Mouse (Mus musculus) mature B cell (primary cell): ENCODE measurements around the gene Nupr1l.
"Not testable (repeated sequence)": the region's sequence is repeated elsewhere in the genome, so short reads cannot be mapped to it uniquely, and the experiment has no call there.

Experiments used
- in situ Hi-C: fragments of 300-500 bp; cut with MboI; formaldehyde crosslinking; loops from 2 replicates; pipeline ENCODE4 v1.14.3; 2019

Nupr1l gene

DNA sequence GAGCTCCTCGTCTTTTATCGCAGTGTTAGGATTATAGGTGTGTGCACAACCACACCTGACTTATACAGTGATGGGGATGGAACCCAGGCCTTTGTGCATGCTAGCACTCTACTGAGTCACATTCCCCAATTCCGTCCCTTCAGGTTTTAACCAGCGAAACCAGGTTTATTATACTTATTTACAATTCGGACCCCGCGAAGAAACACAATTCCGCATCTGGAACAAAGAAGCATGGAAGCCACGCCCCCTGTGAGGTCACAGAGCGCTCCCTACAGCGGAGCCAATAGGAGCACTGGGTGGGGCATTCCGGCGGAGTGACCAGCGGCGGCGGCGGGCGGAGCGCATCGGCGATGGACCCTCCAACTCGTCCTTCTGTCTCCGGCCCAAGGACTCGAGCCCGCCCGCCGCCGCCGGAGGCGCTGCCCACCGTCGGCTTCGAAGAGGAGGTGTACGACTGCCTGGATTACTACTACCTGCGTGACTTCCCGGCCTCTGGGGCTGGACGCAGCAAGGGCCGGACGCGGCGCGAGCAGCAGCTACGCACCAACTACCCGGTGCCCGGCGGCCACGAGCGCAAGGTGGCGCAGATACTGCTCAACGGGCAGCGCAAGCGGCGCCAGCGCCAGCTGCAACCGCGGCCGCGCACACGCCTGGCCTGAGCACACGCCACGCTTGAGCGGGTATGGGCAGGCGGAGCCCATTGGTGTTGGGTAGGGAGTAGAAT, at the start of gene Nupr1l:
Nupr1l (plus strand) TSS at position 299 of the 724 bp plus-strand sequence.
- in situ Hi-C loops, result no loop called here

DNA sequence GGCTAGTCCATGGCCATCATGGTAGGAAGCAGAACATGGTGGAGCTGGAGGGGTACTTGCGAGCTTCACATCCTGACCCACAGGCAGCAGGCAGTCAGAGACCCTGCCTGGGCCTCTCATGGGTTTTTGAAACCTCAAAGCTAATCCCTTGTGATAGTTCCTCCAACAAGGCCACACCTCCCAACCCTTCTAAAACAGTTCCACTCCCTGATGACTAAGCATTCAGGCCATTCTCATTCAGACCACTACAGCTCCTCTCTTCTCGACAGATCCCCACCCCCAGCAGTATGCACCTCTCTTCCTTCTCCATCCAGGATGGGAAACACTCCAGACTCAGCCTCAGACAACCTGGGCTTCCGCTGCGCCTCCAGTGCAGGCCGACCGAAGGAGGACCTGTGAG, 46.0 kb upstream of the Nupr1l start:
- in situ Hi-C loops, result no loop called here

DNA sequence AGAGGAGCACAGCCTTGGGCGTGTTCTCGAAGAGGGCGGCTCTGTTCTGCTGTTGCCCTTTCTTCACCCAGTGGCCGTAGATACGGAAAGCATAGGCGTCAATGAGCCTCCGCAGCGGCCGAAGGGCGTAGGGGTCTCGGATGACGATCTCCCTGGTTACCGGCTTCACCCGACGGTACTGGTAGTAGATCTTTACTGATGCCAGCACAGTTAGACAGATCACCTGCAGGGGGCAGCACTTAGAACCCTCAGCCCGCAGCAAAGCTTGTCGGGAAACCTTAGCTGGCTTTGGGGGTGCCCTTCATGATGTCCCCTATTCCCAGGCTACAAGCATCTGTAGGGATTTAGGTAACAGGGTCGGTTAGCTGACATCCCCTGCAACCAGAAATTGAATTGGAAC, 43.9 kb upstream of the Nupr1l start:
- in situ Hi-C loops, result no loop called here

- in situ Hi-C loops, result no loop called here
These were observed 42.5 kb upstream of the Nupr1l start for GRCm38 (mm10) chr5:129865841-129866240.

GRCm38 (mm10) chr5:129869238-129869995, 38.9 kb upstream of the Nupr1l start:
- in situ Hi-C loops, result no loop called here

DNA sequence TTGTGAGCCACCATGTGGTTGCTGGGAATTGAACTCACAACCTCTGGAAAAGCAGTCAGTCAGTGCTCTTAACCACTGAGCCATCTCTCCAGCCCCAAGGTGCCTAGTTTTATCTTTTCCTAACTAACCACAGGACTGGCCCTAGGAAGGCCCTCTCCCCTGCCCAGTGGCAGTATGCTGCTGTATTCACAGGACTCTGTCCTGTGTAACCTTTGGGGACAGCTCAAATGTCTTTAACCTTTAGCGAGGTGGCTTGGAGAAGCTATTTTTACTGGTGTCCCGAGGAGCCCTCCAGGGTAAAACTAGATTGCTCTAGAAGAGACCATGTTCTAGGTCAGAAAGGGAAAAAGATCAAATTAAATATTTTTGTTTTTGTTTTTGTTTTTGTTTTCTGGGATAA, 37.1 kb upstream of the Nupr1l start:
- in situ Hi-C loops, result no loop called here

DNA sequence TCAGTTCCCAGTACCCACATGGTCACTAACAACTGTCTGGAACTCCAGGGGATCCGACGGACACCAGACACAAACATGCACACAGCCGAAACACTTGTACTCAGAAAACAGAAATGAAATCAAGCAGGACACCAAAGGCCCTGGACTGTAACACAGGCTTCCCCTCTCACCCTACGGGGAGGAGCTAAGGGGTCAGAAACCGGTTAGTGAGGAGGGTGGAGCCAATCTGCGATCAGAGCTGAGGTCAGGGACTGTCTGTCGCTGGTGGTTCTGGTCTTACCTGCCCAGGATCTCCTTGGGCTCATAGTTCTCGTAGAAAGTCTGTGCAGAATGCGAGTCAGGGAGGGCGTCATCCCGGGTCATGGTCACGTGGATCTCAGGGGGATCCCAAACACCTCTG, 34.4 kb upstream of the Nupr1l start:
- in situ Hi-C loops, result no loop called here

GRCm38 (mm10) chr5:129875098-129875497, 33.2 kb upstream of the Nupr1l start:
- in situ Hi-C loops, result no loop called here

- in situ Hi-C loops, result no loop called here
These were observed 30.4 kb upstream of the Nupr1l start for GRCm38 (mm10) chr5:129877731-129878455.

GRCm38 (mm10) chr5:129878946-129879345, 29.4 kb upstream of the Nupr1l start:
- in situ Hi-C loops, result no loop called here

GRCm38 (mm10) chr5:129879888-129880287, 28.5 kb upstream of the Nupr1l start:
- in situ Hi-C loops, result no loop called here

DNA sequence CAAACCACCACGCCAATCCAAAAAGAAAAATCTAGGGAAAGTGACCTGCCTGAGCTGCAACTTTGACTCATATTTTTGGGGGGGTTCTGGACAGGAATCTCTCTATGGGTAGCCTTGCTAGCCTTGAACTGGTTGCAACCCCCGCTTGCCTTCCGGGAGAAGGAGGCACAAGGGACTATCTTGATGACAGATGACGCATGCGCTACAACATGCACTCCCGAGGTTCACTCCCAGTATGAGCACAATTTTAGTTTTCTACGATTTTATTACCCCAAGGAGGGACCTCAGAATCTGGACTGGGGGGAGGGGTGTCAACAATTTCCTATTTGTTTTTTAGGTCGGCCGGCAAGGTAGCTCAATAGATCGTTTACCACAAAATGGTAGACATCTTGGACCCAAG, 22.1 kb upstream of the Nupr1l start:
- in situ Hi-C loops, result no loop called here

DNA sequence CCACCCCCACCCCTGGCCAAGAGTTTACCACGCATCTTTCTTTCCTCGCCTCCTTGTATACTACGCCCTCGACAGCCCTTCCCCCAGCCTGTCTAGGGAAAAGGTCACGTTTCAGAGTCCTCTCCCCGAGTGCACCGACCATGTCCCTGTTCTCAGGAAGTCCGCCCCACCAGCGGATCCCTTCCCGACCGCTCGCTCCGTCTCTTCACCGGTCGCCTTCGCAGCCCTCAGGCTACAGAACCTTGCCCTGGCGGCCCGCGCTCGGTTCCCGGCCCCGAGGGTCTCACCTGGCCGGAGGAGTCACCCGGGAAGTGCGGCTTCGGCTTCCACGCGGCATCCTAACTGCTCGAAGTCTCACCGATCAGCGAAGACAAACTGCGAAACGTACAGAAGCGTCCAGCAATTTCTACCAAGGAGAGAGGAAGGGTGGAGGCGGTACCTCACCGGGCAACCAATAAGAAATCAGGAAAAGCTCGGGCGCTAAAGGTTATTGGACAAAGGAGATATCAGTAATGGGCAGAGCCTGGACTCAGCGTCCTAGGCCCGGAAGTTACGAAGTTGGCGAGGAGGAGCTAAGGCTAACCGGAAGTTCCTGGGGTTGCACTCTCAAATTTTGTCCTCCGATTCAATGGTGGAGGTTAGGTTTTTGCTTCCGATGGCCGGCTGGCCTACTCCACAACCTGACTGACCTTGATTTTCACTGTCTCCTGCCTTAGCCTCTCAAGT, 21.3 kb upstream of the Nupr1l start, which contains the start of gene Chchd2:
Chchd2 (minus strand) TSS at position 560 of the 726 bp plus-strand sequence.
- in situ Hi-C loops, result no loop called here

- in situ Hi-C loops, result not testable (repeated sequence)
These were observed 17.9 kb upstream of the Nupr1l start for GRCm38 (mm10) chr5:129890390-129890789.

GRCm38 (mm10) chr5:129895198-129896088, 12.9 kb upstream of the Nupr1l start, which contains the start of gene Zbed5:
Zbed5 (plus strand) TSS chr5:129895723.
- in situ Hi-C loops, result no loop called here

DNA sequence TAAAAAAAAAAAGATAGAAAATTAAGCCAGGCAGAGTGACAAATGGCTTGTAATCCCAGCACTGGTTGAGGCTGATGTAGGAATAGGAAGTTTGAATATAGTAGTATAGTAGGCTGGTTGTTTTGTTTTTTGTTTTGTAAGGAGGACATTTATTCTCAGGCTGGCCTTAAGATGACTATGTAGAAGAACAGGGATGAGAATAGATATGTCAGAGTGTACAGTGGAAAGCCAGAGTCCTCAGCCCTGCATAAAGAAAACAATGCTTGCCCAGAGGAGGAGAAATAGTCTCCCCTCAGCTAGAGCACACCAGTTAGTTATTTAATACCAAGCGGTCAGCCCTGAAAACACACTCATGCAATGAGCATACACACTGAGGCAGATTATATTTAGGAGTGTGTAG, 9.9 kb upstream of the Nupr1l start, which contains the start of gene Phkg1:
Phkg1 (minus strand) TSS at position 101 of the 400 bp plus-strand sequence.
- in situ Hi-C loops, result no loop called here

DNA sequence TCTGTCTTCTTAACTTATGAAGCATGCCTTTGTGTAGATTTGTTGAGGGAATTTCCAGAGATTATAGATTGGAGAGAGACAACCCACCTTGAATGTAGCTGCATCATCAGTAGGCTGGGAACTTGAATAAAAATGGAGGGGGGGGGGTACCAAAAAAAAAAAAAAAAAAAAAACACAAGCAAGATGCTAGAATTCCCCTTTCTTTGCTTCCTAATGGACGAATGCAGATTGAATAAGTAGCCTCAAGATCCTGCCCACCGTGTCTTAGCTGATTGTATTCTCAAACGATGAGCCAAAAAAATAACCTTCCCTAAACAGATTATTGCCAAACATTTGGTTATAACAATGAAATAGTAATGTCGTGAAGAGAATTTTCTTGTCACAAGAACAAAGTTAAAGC, 565 bp upstream of the Nupr1l start:
- in situ Hi-C loops, result no loop called here

- in situ Hi-C loops, result no loop called here
These were observed 807 bp downstream of the Nupr1l start for GRCm38 (mm10) chr5:129909147-129909546.

- in situ Hi-C loops, result no loop called here
These were observed 1.3 kb downstream of the Nupr1l start for GRCm38 (mm10) chr5:129909591-129909990.

GRCm38 (mm10) chr5:129914024-129914423, 5.7 kb downstream of the Nupr1l start:
- in situ Hi-C loops, result no loop called here

DNA sequence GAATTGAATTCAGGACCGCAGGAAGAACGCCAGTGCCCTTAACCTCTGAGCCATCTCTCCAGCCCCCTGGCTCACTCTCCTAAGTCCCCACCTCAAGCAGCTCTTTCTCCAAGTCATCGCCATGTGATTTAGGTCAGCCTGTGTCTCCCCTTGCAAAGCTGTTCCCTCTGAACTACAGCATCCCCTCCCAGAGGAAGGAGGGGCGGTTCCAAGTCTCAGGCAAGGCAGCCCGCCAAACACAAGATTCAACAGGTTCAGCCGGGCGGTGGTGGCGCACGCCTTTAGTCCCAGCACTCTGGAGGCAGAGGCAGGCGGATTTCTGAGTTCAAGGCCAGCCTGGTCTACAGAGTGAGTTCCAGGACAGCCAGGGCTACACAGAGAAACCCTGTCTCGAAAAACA, 7.2 kb downstream of the Nupr1l start:
- in situ Hi-C loops, result not testable (repeated sequence)
